Comparison of ENCODE assay signal across 15 mouse cellular contexts in genomic region chr10:118470296-118470957, GRCm38 (mm10). TPM values are rescaled to one million over a fixed set of nuclear protein-coding genes. Genes with fewer than 3 reads are reported as not detected.
DNase-seq lines count a peak whose midpoint lies in the region; ATAC-seq and TF ChIP-seq lines count a peak whose summit lies in the region.
"Had no signal": no experiment of that assay in that cellular context is flagged by ENCODE, and none has a peak within 500 bp of the region (broad histone marks: within the 10 kb centered on the region; RNA-seq: fewer than 3 reads in every experiment).

No protein-coding gene starts in this region.

- WGBS in thymus, adult 2 months = 28% methylated on average over 13 of the region's 13 CpGs

- H3K36me3 ChIP-seq in thymus, adult 2 months (ENCODE audit: control insufficient read depth, insufficient read depth, low read length) = no peaks in the 10 kb centered on the region
- H3K36me3 ChIP-seq: embryonic facial prominence, embryonic 12.5 days had no signal

- ATAC-seq in megakaryocyte progenitor cell, adult 5-6 weeks (replicated peaks; ENCODE audit: poor library complexity) = peak; percentile 87
- ATAC-seq: forebrain, embryonic 14.5 days had no signal

- peak; percentile 35 for DNase-seq in layer of hippocampus, adult 11-12 months (ENCODE audit: low spot score)
- DNase-seq in layer of hippocampus, postnatal 25 days (ENCODE audit: extremely low spot score in 1 of 2, low spot score in 1 of 2) = no peak
- peak; percentile 46 for DNase-seq in 3T3-L1 (ENCODE audit: low read depth, low spot score)
- peak; percentile 87 for DNase-seq in brain, adult 2 months (ENCODE audit: low read depth, low spot score)
- no peak for DNase-seq in MN1 (ENCODE audit: low spot score)
- DNase-seq in thymus, adult 2 months = no peak
- DNase-seq in heart, adult 8-10 months (ENCODE audit: low spot score) = no peak
- DNase-seq: lung, postnatal 36 days; retina, postnatal 1 day had no signal

- no peak for TF ChIP-seq POLR2A in thymus, adult 2 months (IDR thresholded peaks at IDR 0.05; ENCODE audit: control insufficient read depth, extremely low read depth, insufficient read depth, low read length, poor library complexity)

- no peak overlapping the region for H3K4me3 ChIP-seq in thymus, adult 2 months (ENCODE audit: control insufficient read depth, insufficient read depth, low read length)
- H3K4me3 ChIP-seq: embryonic facial prominence, embryonic 12.5 days had no signal

- no peaks in the 10 kb centered on the region for H3K27me3 ChIP-seq in thymus, adult 2 months (ENCODE audit: control insufficient read depth, insufficient read depth, low read length)
- H3K27me3 ChIP-seq: embryonic facial prominence, embryonic 12.5 days had no signal

- no peak overlapping the region for H3K27ac ChIP-seq in thymus, adult 2 months (ENCODE audit: control insufficient read depth, insufficient read depth, low read length)
- H3K27ac ChIP-seq: embryonic facial prominence, embryonic 12.5 days had no signal

- no peak for TF ChIP-seq CTCF in thymus, adult 2 months (IDR thresholded peaks at IDR 0.05; ENCODE audit: borderline replicate concordance, control insufficient read depth, extremely low read depth, insufficient read depth, low read length, poor library complexity)

- peaks cover 4% of the 10 kb centered on the region for H3K4me1 ChIP-seq in thymus, adult 2 months (replicated peaks; ENCODE audit: control insufficient read depth, insufficient read depth, low read length)
- H3K4me1 ChIP-seq: embryonic facial prominence, embryonic 12.5 days had no signal

RNA-seq across cellular contexts. Expression of gene Ifng, which starts 29.6 kb away (rescaled TPM):
- total RNA-seq in layer of hippocampus, postnatal 25 days (2021) = not detected
- 0.54 TPM in 1 of 2 replicates, not detected in the other for total RNA-seq in megakaryocyte progenitor cell, adult 5-6 weeks (2015)
- total RNA-seq in megakaryocyte progenitor cell, adult 5-6 weeks (2017) = not detected in 2 replicates
- 0.24 TPM in 1 of 2 replicates, not detected in the other for polyA plus RNA-seq in thymus, adult 2 months (2012; rRNA removed)
- not detected for total RNA-seq in heart, adult 8-10 months (2022)
- polyA plus RNA-seq: embryonic facial prominence, embryonic 12.5 days; forebrain, embryonic 14.5 days; heart, embryonic 11.5 days; intestine, embryonic 14.5 days; liver, embryonic 11.5 days had no signal

Comparison
In these comparisons a context has a peak if more than half of its experiments do, and no peak if none do; other contexts are left out.
1. DNase-seq: peak in layer of hippocampus, adult 11-12 months (single experiment), 3T3-L1 (single experiment) and brain, adult 2 months (single experiment); none in layer of hippocampus, postnatal 25 days (0 of 2), MN1 (single experiment), thymus, adult 2 months (single experiment) and heart, adult 8-10 months (single experiment).